Mouse (Mus musculus) MEL (cell line): Measurements from ENCODE around the gene Slc30a6. TPM values are rescaled to one million over a fixed set of nuclear protein-coding genes. Genes with fewer than 3 reads are reported as not detected.

ENCODE experiments used
- DNase-seq: peaks from one replicate; pipeline ENCODE4 v3.0.0; 2011; ENCODE audit warnings: low read depth, low spot score
- H3K27ac ChIP-seq: 2 replicates; pipeline ENCODE4 v1.5.1; 2012; ENCODE audit warnings: low read depth, mild to moderate bottlenecking, control low read depth, low read length, moderate library complexity; ENCODE audit not compliant: control insufficient read depth
- H3K27me3 ChIP-seq, 2 experiments: fragments of 150-350 bp in 1 of 2; sonication (generic) in 1 of 2; 2 replicates each; pipeline ENCODE4 v1.6.1; 2012; ENCODE audit warnings: low read length in 2 of 2, mild to moderate bottlenecking in 2 of 2, improper control_type of control experiment in 1 of 2, moderate library complexity in 1 of 2; ENCODE audit not compliant: insufficient read depth in 2 of 2, control insufficient read depth in 1 of 2
- H3K36me3 ChIP-seq, 2 experiments: 2 replicates each; pipeline ENCODE4 v1.6.1; 2012 to 2014; ENCODE audit warnings: low read length in 2 of 2, improper control_type of control experiment in 1 of 2, inconsistent platforms in 1 of 2, mild to moderate bottlenecking in 1 of 2; ENCODE audit not compliant: insufficient read depth in 2 of 2, control insufficient read depth in 1 of 2
- H3K4me1 ChIP-seq, 2 experiments: fragments of 150-350 bp in 1 of 2; sonication (generic) in 1 of 2; 2 replicates each; pipeline ENCODE4 v1.6.1; 2012; ENCODE audit warnings: low read length in 2 of 2, improper control_type of control experiment in 1 of 2, mild to moderate bottlenecking in 1 of 2; ENCODE audit not compliant: insufficient read depth in 2 of 2, control insufficient read depth in 1 of 2
- H3K4me3 ChIP-seq, 2 experiments: fragments of 150-350 bp in 1 of 2; sonication (generic) in 1 of 2; 2 replicates each; pipeline ENCODE4 v1.5.1; 2012; ENCODE audit warnings: low read depth in 2 of 2, low read length in 2 of 2, mild to moderate bottlenecking in 2 of 2, moderate library complexity in 2 of 2, control low read depth in 1 of 2, improper control_type of control experiment in 1 of 2; ENCODE audit not compliant: control insufficient read depth in 1 of 2, insufficient read depth in 1 of 2
- H3K79me2 ChIP-seq: 2 replicates; pipeline ENCODE4 v1.6.1; 2012; ENCODE audit warnings: mild to moderate bottlenecking, low read length, moderate library complexity; ENCODE audit not compliant: control insufficient read depth, poor library complexity, insufficient read depth
- H3K9ac ChIP-seq: 2 replicates; pipeline ENCODE4 v1.6.1; 2012; ENCODE audit warnings: low read depth, mild to moderate bottlenecking, control low read depth, low read length, moderate library complexity; ENCODE audit not compliant: control insufficient read depth, poor library complexity, severe bottlenecking
- H3K9me3 ChIP-seq: fragments of 150-350 bp; sonication (generic); replicated peaks from 2 replicates; pipeline ENCODE4 v1.6.1; 2012; ENCODE audit warnings: mild to moderate bottlenecking, low read length, improper control_type of control experiment, moderate library complexity; ENCODE audit not compliant: insufficient read depth
- CTCF ChIP-seq, 3 experiments: IDR thresholded peaks in 2 of 3; conservative IDR thresholded peaks in 1 of 3; 2 replicates each; pipeline ENCODE4 v1.5.1; 2011 to 2012; ENCODE audit warnings: low read length in 3 of 3, low read depth in 2 of 3, mild to moderate bottlenecking in 2 of 3, improper control_type of control experiment in 1 of 3, inconsistent platforms in 1 of 3, mixed read lengths in 1 of 3, moderate library complexity in 1 of 3; ENCODE audit not compliant: control insufficient read depth in 1 of 3, insufficient read depth in 1 of 3, poor library complexity in 1 of 3, severe bottlenecking in 1 of 3
- ELF1 ChIP-seq: IDR thresholded peaks from 2 replicates; pipeline ENCODE4 v1.6.1; 2014; ENCODE audit warnings: low read depth, mild to moderate bottlenecking, inconsistent platforms, low read length, improper control_type of control experiment, moderate library complexity
- EP300 ChIP-seq, 2 experiments: IDR thresholded peaks; 2 replicates each; pipeline ENCODE4 v1.6.1; 2011; ENCODE audit warnings: improper control_type of control experiment in 2 of 2, low read length in 2 of 2, low read depth in 1 of 2, mild to moderate bottlenecking in 1 of 2
- GABPA ChIP-seq: IDR thresholded peaks from 2 replicates; pipeline ENCODE4 v1.6.1; 2012; ENCODE audit warnings: low read depth, mild to moderate bottlenecking, inconsistent platforms, low read length, improper control_type of control experiment, moderate library complexity
- GATA1 ChIP-seq: IDR thresholded peaks from 2 replicates; pipeline ENCODE4 v1.6.1; 2011; ENCODE audit warnings: low read depth, low read length, improper control_type of control experiment
- HCFC1 ChIP-seq: IDR thresholded peaks from 2 replicates; pipeline ENCODE4 v1.6.1; 2012; ENCODE audit warnings: low read depth, mild to moderate bottlenecking, inconsistent platforms, low read length, improper control_type of control experiment, moderate library complexity
- MAX ChIP-seq: IDR thresholded peaks from 2 replicates; pipeline ENCODE4 v1.6.1; 2011; ENCODE audit warnings: low read length, improper control_type of control experiment
- MEF2A ChIP-seq: IDR thresholded peaks from 2 replicates; pipeline ENCODE4 v1.6.1; 2014; ENCODE audit warnings: low read depth, mild to moderate bottlenecking, inconsistent platforms, low read length, improper control_type of control experiment; ENCODE audit not compliant: poor library complexity, insufficient replicate concordance, severe bottlenecking; ENCODE audit errors: extremely low read depth
- NELFE ChIP-seq: IDR thresholded peaks from 2 replicates; pipeline ENCODE4 v1.6.1; 2011; ENCODE audit warnings: low read depth, low read length, improper control_type of control experiment
- POLR2AphosphoS5 ChIP-seq: IDR thresholded peaks from 2 replicates; pipeline ENCODE4 v1.6.1; 2012; ENCODE audit warnings: low read depth, borderline replicate concordance, mild to moderate bottlenecking, inconsistent platforms, low read length, moderate library complexity, mixed read lengths
- RCOR1 ChIP-seq: IDR thresholded peaks from 2 replicates; pipeline ENCODE4 v1.6.1; 2012; ENCODE audit warnings: low read depth, mild to moderate bottlenecking, inconsistent platforms, low read length, improper control_type of control experiment
- TCF12 ChIP-seq: IDR thresholded peaks from 2 replicates; pipeline ENCODE4 v1.6.1; 2014; ENCODE audit warnings: low read depth, mild to moderate bottlenecking, inconsistent platforms, low read length, improper control_type of control experiment, moderate library complexity
- USF1 ChIP-seq: IDR thresholded peaks from 2 replicates; pipeline ENCODE4 v1.6.1; 2014; ENCODE audit warnings: low read depth, mild to moderate bottlenecking, inconsistent platforms, low read length, improper control_type of control experiment, moderate library complexity
- ZKSCAN1 ChIP-seq: IDR thresholded peaks from 2 replicates; pipeline ENCODE4 v1.6.1; 2012; ENCODE audit warnings: low read depth, mild to moderate bottlenecking, inconsistent platforms, low read length, improper control_type of control experiment, moderate library complexity
- ZMIZ1 ChIP-seq: IDR thresholded peaks from 2 replicates; pipeline ENCODE4 v1.6.1; 2012; ENCODE audit warnings: low read depth, mild to moderate bottlenecking, inconsistent platforms, low read length, improper control_type of control experiment, moderate library complexity
- ZNF384 ChIP-seq: IDR thresholded peaks from 2 replicates; pipeline ENCODE4 v1.6.1; 2012; ENCODE audit warnings: low read depth, mild to moderate bottlenecking, inconsistent platforms, low read length, improper control_type of control experiment
- polyA plus RNA-seq, 2 experiments: library from polyadenylated mRNA; stranded (reverse) in 1 of 2; unstranded in 1 of 2; fragments of >175 nt in 1 of 2; fragments of >200 nt in 1 of 2; gene quantifications; 2 replicates each; pipeline versions ENCODE4 v1.2.1 to v1.2.4; 2012; ENCODE audit warnings: low replicate concordance in 2 of 2, low read depth in 1 of 2; ENCODE audit not compliant: insufficient read length in 2 of 2, insufficient read depth in 1 of 2, missing spikeins in 1 of 2
- total RNA-seq: library from RNA; depleted of rRNA; stranded (reverse); fragments of 300-350 nt; gene quantifications from 2 replicates; pipeline ENCODE4 v1.2.3, GENCODE M21; 2012

Slc30a6 gene
- total and polyA plus RNA-seq, 3 experiments, result 15.5 to 19.4 TPM; not detected in 1

DNA sequence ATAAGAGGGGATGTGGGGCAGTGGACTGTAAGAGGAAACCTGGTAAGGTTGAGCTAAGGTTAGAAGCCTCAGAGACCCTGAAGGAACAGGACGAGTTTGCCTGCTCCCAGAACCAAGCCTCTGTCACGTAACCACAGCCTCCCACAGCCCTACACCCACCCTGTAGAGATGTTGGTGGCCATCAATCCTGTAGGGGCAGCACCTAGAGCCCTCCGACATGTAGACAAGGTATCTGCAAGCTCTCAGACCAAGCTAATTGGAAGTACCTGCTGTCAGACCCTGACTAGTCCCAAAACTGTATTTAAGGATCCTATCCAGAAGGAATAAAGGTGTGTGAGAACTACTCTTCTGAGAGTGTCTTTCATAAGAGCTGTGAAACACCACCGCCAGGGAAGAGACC lies 60.0 kb downstream of the Slc30a6 start:
- TF ChIP-seq ZMIZ1 (no peak), POLR2AphosphoS5 (no peak), HCFC1 (no peak), GATA1 (no peak), RCOR1 (no peak), CTCF (IDR thresholded peaks at IDR 0.05 in 2 of 3, conservative IDR thresholded peaks at IDR 0.05 in 1 of 3; ENCODE audit: control insufficient read depth in 1 of 3, insufficient read depth in 1 of 3, low read depth in 2 of 3, low read length in 3 of 3, poor library complexity in 1 of 3, severe bottlenecking in 1 of 3) (no peak), NELFE (no peak), ZNF384 (no peak), MEF2A (no peak), USF1 (no peak)
- Histone ChIP-seq H3K79me2 (no peaks in the 10 kb centered on the region), H3K4me3 (no peak overlapping the region), H3K9ac (no peak overlapping the region), H3K27me3 (no peaks in the 10 kb centered on the region), H3K27ac (no peak overlapping the region), H3K9me3 (no peaks in the 10 kb centered on the region), H3K36me3 (peaks cover 0 to 10% of the 10 kb centered on the region in 2 experiments; a peak in 2 of 4 replicates), H3K4me1 (peaks cover 0 to 14% of the 10 kb centered on the region in 2 experiments; a peak in 2 of 4 replicates)
- no peak for DNase-seq

DNA sequence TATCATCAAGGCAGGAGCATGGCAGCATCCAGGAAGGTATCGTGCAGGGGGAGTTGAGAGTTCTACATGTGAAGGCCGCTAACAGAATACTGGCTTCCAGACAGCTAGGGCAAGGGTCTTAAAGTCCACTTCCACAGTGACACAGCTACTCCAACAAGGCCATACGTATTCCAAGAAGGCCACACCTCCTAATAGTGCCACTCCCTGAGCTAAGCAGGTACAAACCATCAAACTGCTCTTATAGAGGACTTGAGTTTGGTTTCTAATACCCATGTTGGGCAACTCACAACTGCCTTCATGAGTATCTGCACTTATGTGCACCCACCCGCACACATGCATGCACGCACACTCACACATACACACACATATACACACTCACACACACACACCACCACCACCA lies 61.4 kb downstream of the Slc30a6 start:
- H3K4me3 ChIP-seq, result no peak overlapping the region
- DNase-seq, result no peak

DNA sequence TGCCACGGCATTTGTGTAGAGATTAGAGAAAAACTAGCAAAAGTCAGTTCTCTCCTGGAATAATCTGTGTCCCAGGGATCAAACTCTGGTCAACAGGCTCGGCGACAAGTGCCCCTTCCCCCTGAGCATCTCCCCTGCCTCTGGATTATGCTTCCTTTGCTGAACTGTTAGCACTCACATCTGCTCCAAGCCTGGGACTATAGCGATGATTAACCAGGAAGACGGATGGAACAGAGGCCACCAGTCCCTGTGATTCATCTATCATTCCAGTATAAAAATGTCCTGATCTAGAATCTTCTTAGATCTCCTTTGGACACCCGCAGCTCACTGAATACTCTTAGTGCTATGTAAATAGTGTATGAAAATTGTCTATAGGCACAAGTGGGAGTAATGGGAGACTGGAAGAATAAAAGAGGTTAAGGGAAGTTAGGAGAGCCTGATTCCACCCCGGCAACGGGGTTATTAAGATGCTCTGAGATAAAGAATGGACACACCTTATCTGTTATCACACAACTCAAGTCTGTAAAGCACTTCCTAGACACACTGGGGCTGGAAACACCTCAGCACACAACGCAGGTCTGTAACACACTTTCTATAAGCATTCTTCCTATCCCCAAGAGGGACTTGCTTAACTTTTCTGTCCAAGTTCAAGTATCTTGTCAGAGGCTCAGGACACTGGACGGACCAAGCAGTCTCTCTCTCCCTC lies 62.7 kb downstream of the Slc30a6 start:
- peaks cover 0 to 14% of the 10 kb centered on the region in 2 experiments; a peak in 2 of 4 replicates for H3K4me1 ChIP-seq
- no peaks in the 10 kb centered on the region for H3K9me3 ChIP-seq
- DNase-seq, result peak; percentile 16
- no peak overlapping the region for H3K4me3 ChIP-seq
- H3K27me3 ChIP-seq, result no peaks in the 10 kb centered on the region
- TF ChIP-seq EP300 (IDR thresholded peaks at IDR 0.05; ENCODE audit: low read depth in 1 of 2, low read length in 2 of 2) (peak in 1 of 2 experiments; percentile 11; a peak in 1 of 4 replicates), ELF1 (no peak), GATA1 (peak; percentile 51; the same call in 1 of the 2 replicates)
- no peaks in the 10 kb centered on the region for H3K79me2 ChIP-seq
- 0 out of 2 replicates have a peak overlapping the region, but pooled peaks have one; percentile 4 for H3K27ac ChIP-seq
- no peak overlapping the region for H3K9ac ChIP-seq
- peaks cover 0 to 10% of the 10 kb centered on the region in 2 experiments; a peak in 2 of 4 replicates for H3K36me3 ChIP-seq

More for the DNA sequence above, 61.4 kb downstream of the Slc30a6 start:
- H3K9me3 ChIP-seq, result no peaks in the 10 kb centered on the region
- H3K27me3 ChIP-seq, result no peaks in the 10 kb centered on the region
- H3K9ac ChIP-seq, result no peak overlapping the region
- H3K4me1 ChIP-seq, result peaks cover 0 to 14% of the 10 kb centered on the region in 2 experiments; a peak in 2 of 4 replicates
- H3K27ac ChIP-seq, result no peak overlapping the region
- no peaks in the 10 kb centered on the region for H3K79me2 ChIP-seq
- peaks cover 0 to 10% of the 10 kb centered on the region in 2 experiments; a peak in 2 of 4 replicates for H3K36me3 ChIP-seq
- TF ChIP-seq TCF12 (no peak), ZKSCAN1 (no peak), POLR2AphosphoS5 (no peak), MAX (no peak), ZNF384 (no peak), GABPA (no peak)
